Mouse (Mus musculus): ENCODE data around the gene D630003M21Rik.

DNA sequence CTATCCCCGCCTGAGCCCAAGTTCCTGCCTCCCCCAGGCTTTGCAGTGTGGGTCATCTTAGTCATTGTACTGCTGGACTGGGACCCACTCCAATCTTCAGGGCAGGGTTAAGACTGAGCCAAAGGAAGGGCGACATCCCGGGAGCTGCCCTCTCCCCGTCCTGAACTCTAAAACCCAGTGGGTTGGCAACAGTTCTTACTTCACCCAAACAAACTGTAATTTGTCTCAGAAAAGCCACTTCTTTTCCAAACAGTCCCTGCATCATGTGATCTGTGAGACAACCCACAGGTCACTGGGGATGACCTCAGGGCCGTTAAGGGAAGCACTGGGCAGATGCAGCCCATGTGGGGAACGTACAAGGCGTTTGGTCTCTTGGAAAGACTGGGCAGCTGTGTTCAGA is 92.8 kb downstream of the D630003M21Rik start:
- TF ChIP-seq POLR2A (IDR thresholded peaks at IDR 0.05; ENCODE audit: control insufficient read depth, extremely low read depth, insufficient read depth, low read length, poor library complexity) (no peak), CTCF (IDR thresholded peaks at IDR 0.05; ENCODE audit: borderline replicate concordance, control insufficient read depth, extremely low read depth, insufficient read depth, low read length, poor library complexity) (no peak)

Data from thymus, adult 2 months (tissue).